Comparison of ENCODE assay signal across 28 mouse cellular contexts in genomic region chr6:146488749-146489148, GRCm38 (mm10). TPM values are rescaled to one million over a fixed set of nuclear protein-coding genes. Genes with fewer than 3 reads are reported as not detected.
DNase-seq lines count a peak whose midpoint lies in the region; ATAC-seq and TF ChIP-seq lines count a peak whose summit lies in the region.
"Had no signal": no experiment of that assay in that cellular context is flagged by ENCODE, and none has a peak within 500 bp of the region (broad histone marks: within the 10 kb centered on the region; RNA-seq: fewer than 3 reads in every experiment).

No protein-coding gene starts in this region.

- no peaks in the 10 kb centered on the region for H3K9me3 ChIP-seq in liver, embryonic 16.5 days (replicated peaks; ENCODE audit: control insufficient read depth, low read length)
- H3K9me3 ChIP-seq in G1E (replicated peaks): no peaks in the 10 kb centered on the region
- H3K9me3 ChIP-seq in stomach, embryonic 14.5 days (ENCODE audit: control insufficient read depth, low read depth, low read length): no peaks in the 10 kb centered on the region
- H3K9me3 ChIP-seq: embryonic facial prominence, embryonic 10.5 days; embryonic facial prominence, embryonic 15.5 days; forebrain, embryonic 13.5 days; heart, embryonic 10.5 days; heart, embryonic 15.5 days; lung, embryonic 15.5 days had no signal

- H3K27ac ChIP-seq in liver, embryonic 16.5 days (ENCODE audit: low read length): no peak overlapping the region
- H3K27ac ChIP-seq in stomach, embryonic 14.5 days (ENCODE audit: low read length): no peak overlapping the region
- H3K27ac ChIP-seq: embryonic facial prominence, embryonic 10.5 days; embryonic facial prominence, embryonic 15.5 days; forebrain, embryonic 13.5 days; heart, embryonic 10.5 days; heart, embryonic 15.5 days; hindbrain, embryonic 14.5 days; liver, embryonic 14.5 days; lung, embryonic 15.5 days had no signal

- peak; percentile 33; the same call in 1 of the 2 replicates for ATAC-seq in liver, embryonic 16.5 days (ENCODE audit: low read depth)
- peak; percentile 56 for ATAC-seq in G1E (ENCODE audit: extremely low read depth, insufficient number of reproducible peaks, low FRiP score, poor library complexity, severe bottlenecking)
- ATAC-seq in stomach, embryonic 14.5 days (ENCODE audit: insufficient number of reproducible peaks, insufficient read depth, low FRiP score, low read depth): peak; percentile 87
- no peak for ATAC-seq in inflammation-experienced regulatory T-cells, adult 6 months
- ATAC-seq: activated CD4-positive, CD25-positive, alpha-beta regulatory T cell, adult 4 months; forebrain, embryonic 13.5 days; midbrain, embryonic 16.5 days had no signal

- no peak overlapping the region for H3K4me2 ChIP-seq in liver, embryonic 16.5 days (ENCODE audit: low read depth, low read length)
- H3K4me2 ChIP-seq in stomach, embryonic 14.5 days (replicated peaks; ENCODE audit: low read depth, low read length): no peak overlapping the region
- H3K4me2 ChIP-seq: embryonic facial prominence, embryonic 15.5 days; forebrain, embryonic 13.5 days; heart, embryonic 15.5 days; hindbrain, embryonic 14.5 days; lung, embryonic 15.5 days had no signal

- no peak overlapping the region for H3K9ac ChIP-seq in liver, embryonic 16.5 days (ENCODE audit: low read depth, low read length)
- H3K9ac ChIP-seq in stomach, embryonic 14.5 days (replicated peaks; ENCODE audit: low read depth, low read length): no peak overlapping the region
- H3K9ac ChIP-seq: embryonic facial prominence, embryonic 15.5 days; forebrain, embryonic 13.5 days; heart, embryonic 15.5 days; hindbrain, embryonic 14.5 days; liver, embryonic 14.5 days; lung, embryonic 15.5 days had no signal

- TF ChIP-seq CTCF in G1E (IDR thresholded peaks at IDR 0.05; ENCODE audit: low read depth, low read length): no peak

- 40% methylated on average over 3 of the region's 3 CpGs for WGBS in liver, embryonic 16.5 days (ENCODE audit: insufficient replicate concordance)
- 60% methylated on average over 3 of the region's 3 CpGs for WGBS in stomach, embryonic 14.5 days

- no peak for DNase-seq in liver
- no peak for DNase-seq in G1E (ENCODE audit: low spot score)
- peak; percentile 16 for DNase-seq in induced T-regulatory cell, adult 2 months (ENCODE audit: low read depth)
- DNase-seq in adrenal gland, postnatal 25 days: no peak
- DNase-seq: adrenal gland, adult 8-10 months; B cell, adult 2 months; cerebellum, adult 8-10 months; cerebellum, postnatal 25 days; gastrocnemius, postnatal 25 days; heart, postnatal 4 days; kidney, adult 9 months; kidney, postnatal 14 days; layer of hippocampus, adult 9-11 months; spleen, adult 18-20 months; thymus, postnatal 4 days had no signal

- H3K4me3 ChIP-seq in liver, embryonic 16.5 days (ENCODE audit: low read depth, low read length): no peak overlapping the region
- H3K4me3 ChIP-seq in G1E (ENCODE audit: low read depth, low read length): no peak overlapping the region
- no peak overlapping the region for H3K4me3 ChIP-seq in stomach, embryonic 14.5 days (ENCODE audit: low read depth, low read length)
- H3K4me3 ChIP-seq: embryonic facial prominence, embryonic 10.5 days; embryonic facial prominence, embryonic 15.5 days; forebrain, embryonic 13.5 days; heart, embryonic 10.5 days; heart, embryonic 15.5 days; lung, embryonic 15.5 days had no signal

- H3K4me1 ChIP-seq in liver, embryonic 16.5 days (ENCODE audit: control insufficient read depth, low read depth, low read length): no peaks in the 10 kb centered on the region
- H3K4me1 ChIP-seq in G1E (ENCODE audit: insufficient read depth, low read depth, low read length): peaks cover 9% of the 10 kb centered on the region
- H3K4me1 ChIP-seq in stomach, embryonic 14.5 days (ENCODE audit: control insufficient read depth, insufficient read depth, low read length): no peaks in the 10 kb centered on the region
- H3K4me1 ChIP-seq: embryonic facial prominence, embryonic 10.5 days; embryonic facial prominence, embryonic 15.5 days; forebrain, embryonic 13.5 days; lung, embryonic 15.5 days had no signal

- no peaks in the 10 kb centered on the region for H3K27me3 ChIP-seq in liver, embryonic 16.5 days (ENCODE audit: control insufficient read depth, insufficient read depth, low read depth, low read length)
- H3K27me3 ChIP-seq in G1E (ENCODE audit: insufficient read depth, low read length): no peaks in the 10 kb centered on the region
- H3K27me3 ChIP-seq in stomach, embryonic 14.5 days (ENCODE audit: control insufficient read depth, insufficient read depth, low read length): no peaks in the 10 kb centered on the region
- H3K27me3 ChIP-seq: embryonic facial prominence, embryonic 15.5 days; forebrain, embryonic 13.5 days; heart, embryonic 15.5 days; lung, embryonic 15.5 days had no signal

- H3K36me3 ChIP-seq in liver, embryonic 16.5 days (ENCODE audit: control insufficient read depth, insufficient read depth): no peaks in the 10 kb centered on the region
- H3K36me3 ChIP-seq in G1E (replicated peaks): peaks cover 14% of the 10 kb centered on the region
- H3K36me3 ChIP-seq in stomach, embryonic 14.5 days (ENCODE audit: control insufficient read depth, insufficient read depth, low read length): no peaks in the 10 kb centered on the region
- H3K36me3 ChIP-seq: embryonic facial prominence, embryonic 10.5 days; embryonic facial prominence, embryonic 15.5 days; heart, embryonic 10.5 days; heart, embryonic 15.5 days; lung, embryonic 15.5 days had no signal

RNA-seq across cellular contexts. Expression of gene Itpr2, which starts 13.3 kb away (rescaled TPM):
- 5.9 and 7.5 TPM in 2 replicates for polyA plus RNA-seq in liver, embryonic 16.5 days (2015; fragmentation: Nextera tagmentation; extraction: Ambion mirVana)
- total RNA-seq in G1E (2014; fragmentation: Nextera tagmentation): 37.6 and 42.5 TPM in 2 replicates
- 44.1 and 46.0 TPM in 2 replicates for total RNA-seq in G1E (2017)
- 2.3 and 2.6 TPM in 2 replicates for polyA plus RNA-seq in G1E (2012)
- polyA plus RNA-seq in stomach, embryonic 14.5 days (2014; fragmentation: Nextera tagmentation; extraction: Ambion mirVana): 10.0 and 13.2 TPM in 2 replicates
- polyA plus RNA-seq in inflammation-experienced regulatory T-cells, adult 6 months (2017; shearing (Covaris generic)): 100 to 1,000 TPM in 1 of 3 experiments, 10 to 100 TPM in 2; 43.2 to 111 (median 94.9) TPM
- 38.8 and 55.6 TPM in 2 replicates for total RNA-seq in adrenal gland, postnatal 25 days (2021)
